Mouse (Mus musculus): Measurements from ENCODE around the gene Ermap. TPM values are rescaled to one million over a fixed set of nuclear protein-coding genes. Genes with fewer than 3 reads are reported as not detected.
A peak's percentile ranks its signal among the peaks of the same experiment; 100 is the strongest.

Ermap gene
- under 1 TPM; 0.53 to 0.98 (median 0.78) TPM for total RNA-seq (2022)

DNA sequence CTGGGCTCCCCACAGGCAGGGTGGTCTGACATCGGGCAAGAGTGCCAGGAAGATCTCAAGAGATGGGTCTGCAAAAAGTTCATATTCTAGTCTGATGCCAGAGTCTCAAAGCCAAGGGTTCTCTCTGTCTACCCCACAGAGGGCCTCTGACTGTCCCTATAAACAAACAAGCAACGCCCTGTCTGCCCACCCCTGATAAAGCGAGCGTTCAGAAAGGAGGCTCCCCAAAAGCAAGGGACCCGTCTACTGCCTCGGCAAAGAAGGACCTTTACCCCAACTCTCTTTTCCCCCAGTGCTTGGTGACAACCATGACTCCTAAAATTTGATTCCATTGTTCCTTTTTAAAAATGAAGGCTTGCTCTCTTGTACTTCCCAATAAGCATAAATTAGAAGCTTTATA, at the start of gene Ermap:
Gene Ermap (minus strand): TSS at position 148 of the 400 bp plus-strand sequence.
- DNase-seq (ENCODE audit: low spot score in 2 of 2): no peak

DNA sequence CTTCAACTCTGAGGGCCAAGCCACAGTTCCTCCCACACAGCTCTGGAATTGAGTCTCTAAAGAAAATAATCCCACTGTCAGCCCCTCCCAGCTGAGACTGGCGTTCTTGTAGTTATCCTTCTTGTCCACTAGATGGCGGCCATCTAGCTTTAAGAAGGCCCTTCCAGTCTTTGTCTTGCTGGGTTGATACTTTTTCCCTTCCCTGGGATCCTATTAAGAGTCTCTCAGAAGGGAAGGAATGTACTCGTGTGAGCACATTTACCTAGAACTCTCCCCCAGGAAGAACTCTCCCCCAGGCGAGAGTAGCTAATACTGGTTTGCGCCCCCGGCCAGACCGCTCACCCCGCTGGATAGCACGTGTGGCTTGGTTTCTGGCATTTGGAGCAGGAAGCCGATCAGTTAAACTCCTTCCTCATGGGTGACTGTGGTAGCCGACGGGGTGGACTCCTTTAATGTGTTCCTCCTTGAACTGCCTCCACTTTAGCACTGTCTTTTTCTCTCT, 49.4 kb upstream of the Ermap start:
- DNase-seq (ENCODE audit: low spot score in 2 of 2): peak in 1 of 2 experiments; percentile 44

DNA sequence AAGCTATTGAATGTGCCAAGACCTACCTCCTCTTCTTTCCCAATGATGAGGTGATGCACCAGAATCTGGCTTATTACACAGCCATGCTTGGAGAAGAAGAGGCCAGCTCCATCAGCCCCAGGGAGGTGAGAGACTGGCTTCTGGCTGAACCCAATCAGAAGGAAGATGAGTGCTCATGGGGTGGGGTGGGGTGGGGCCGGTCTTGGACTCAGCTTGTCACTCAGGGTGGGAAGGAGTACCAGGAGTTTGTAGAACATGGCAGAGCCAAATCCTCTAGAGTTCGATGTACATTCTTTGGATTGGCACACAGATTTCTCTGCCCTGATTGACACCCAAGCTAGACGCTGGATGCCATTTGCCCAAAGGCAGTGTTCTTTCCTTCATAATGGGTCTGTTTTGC, 48.9 kb upstream of the Ermap start:
- no peak for DNase-seq (ENCODE audit: low spot score in 2 of 2)

DNA sequence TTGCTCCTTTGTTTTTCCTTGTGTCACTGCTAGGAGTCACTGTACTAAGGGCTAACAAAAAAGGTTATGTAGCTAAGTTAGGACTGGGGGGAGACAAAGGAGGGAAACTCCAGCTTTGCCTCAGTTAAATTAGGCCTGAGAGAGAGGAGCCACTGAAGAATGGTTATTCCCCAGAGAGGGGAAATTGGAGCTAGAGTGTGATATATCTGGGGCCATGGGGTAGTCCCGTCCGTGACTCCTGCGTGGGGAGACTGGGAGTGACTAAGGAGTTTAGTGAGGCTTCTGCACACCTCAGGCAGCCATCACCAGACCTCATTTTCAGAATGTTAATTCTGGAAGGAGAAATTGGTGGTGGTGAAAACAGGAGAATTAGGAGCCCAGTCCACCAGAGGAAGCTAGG, 44.5 kb upstream of the Ermap start:
- no peak for DNase-seq (ENCODE audit: low spot score in 2 of 2)

DNA sequence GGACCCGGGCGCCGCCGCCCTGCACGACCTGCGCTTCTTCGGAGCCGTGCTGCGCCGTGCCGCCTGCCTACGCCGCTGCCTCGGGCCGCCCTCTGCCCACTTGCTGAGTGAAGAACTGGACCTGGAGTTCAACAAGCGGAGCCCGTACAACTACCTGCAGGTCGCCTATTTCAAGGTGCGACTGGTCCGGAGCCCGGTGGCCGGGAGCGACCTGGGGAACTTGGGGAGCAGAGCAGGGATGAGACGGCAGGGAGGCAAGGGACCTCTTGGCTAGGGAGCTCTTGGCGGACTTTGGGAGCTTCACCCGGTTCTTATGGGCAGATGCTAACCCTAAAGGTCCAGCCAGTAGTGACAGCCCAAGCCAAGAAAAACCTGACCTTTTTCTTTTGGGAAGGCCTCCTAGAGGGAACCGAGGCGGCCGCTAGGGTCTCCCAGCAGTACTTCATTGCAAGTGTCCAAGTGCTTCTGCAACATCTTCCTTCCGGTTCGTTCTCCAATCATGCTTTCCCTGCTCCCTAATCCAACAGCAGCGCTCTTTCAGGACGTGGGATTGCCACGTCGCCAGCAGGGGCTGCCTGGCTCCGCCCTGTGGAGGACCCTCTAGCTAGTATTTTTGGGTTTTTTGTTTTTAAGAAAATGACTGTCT, 43.6 kb upstream of the Ermap start:
- peak; percentile 27 to 39 for DNase-seq (ENCODE audit: low spot score in 2 of 2)

DNA sequence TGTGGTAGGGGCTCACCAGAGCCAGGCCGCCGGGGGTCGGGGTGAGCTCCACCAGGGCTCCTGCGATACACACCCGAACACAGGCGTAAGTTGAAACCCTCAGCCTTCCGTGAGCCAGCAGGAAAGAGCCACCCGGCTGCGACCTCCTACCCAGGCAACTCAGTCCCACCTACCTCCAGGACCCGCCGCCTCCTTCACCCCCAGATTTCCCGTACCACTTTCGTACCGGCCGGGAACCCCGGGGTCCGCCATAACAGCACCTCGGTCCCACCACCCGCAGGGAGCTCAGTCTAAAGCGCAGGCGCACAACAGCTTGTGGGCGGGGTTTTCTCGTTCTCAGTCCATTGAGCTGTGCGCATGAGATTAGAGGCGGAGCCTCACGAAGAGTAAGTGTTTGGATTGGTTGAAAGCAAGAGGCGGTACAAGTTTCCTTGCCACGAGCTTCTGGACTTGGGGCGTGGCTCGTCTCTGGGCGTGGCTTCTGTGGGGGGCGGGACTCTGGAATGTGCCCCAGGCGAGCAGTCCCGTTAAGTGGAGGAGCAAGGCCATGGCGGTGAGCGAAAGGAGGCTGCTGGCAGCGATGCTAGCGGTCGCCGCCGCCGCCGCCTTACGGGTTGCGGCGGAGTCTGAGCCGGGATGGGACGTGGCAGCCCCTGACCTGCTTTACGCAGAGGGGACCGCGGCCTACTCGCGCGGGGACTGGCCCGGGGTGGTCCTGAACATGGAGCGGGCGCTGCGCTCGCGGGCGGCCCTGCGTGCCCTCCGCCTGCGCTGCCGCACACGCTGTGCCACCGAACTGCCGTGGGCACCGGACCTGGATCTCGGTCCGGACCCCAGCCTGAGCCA, 42.8 kb upstream of the Ermap start, which contains the start of the genes AU022252 and P3h1:
Gene AU022252 (minus strand): TSS at position 303 of the 846 bp plus-strand sequence.
Gene P3h1 (plus strand): TSS at position 506 of the 846 bp plus-strand sequence.
- DNase-seq (ENCODE audit: low spot score in 2 of 2): peak; percentile 98 to 99

DNA sequence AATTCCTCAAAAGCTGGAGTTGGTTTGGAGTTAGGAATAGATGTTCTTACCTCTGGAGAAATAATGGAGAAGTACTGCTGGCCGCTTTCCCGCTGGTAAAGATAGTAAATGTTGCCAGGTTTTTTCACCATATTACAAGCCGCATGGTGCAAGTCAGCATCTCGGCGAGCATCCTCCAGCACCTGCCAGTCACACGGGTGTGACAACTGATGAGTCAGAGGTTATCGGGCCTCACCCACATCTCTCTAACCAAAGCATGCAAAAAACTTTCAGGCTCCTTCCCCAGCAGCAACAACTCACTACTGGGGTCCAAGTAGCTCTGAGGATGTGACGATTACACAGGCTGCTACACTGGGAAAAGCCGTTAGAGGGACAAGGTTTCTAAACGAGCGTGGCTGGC, 36.9 kb upstream of the Ermap start:
- DNase-seq (ENCODE audit: low spot score in 2 of 2): no peak

DNA sequence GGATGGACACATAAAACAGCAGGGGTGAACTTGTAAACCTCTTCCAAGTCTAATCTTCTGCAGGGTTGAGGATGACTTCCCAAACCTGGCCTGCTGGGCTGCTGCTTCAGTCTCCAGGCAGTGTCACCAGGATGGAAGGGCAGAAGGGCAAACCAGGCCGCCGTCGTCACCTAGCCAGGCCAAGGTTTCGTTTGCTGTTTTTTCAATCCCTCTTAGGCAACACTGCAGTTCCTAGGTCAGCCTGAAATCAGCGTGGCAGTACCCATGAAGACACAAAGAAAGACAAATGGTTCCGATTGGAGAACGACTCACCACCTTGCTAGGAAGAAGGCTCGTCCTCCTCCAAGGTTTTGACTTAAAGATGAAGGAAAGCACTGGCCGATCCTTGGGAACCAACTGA, 35.9 kb upstream of the Ermap start:
- DNase-seq (ENCODE audit: low spot score in 2 of 2): no peak

DNA sequence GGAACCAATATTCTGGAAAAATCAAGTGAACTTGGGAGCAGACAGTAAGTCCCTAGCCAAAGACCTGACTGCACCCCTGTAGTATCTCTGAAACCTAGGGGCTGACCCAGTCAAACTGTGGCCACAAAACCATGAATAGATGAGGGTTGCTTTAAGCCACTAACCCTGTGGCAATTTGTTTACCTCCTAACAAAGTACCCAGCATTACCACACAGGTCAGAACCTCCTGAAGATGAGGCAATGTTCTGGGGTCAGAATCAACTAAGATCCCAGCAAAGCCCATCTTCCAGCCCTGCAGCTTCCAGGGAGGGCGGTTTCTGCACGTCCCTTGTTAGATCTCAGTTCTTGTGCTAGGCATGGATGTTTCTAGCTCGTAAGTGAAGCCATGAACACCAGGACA, 34.7 kb upstream of the Ermap start:
- DNase-seq (ENCODE audit: low spot score in 2 of 2): no peak

DNA sequence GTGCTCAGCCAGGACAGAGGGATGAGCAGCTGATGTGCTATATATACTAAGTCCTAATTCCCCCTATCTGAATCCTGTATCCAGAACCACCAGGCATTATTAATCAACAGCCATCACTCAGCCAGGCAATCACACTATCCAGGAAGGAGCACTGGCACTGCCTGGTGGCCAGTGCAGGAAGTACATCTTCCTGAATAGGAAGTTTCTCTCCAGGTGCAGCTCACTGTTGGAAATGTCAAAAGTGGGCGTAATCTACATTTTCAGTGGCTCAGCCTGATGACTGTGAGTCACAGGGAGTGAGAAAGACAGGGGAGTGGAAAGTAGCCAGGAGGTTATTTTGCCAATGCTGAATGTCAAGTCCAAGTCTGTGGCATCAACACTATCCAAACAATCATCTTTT, 33.9 kb upstream of the Ermap start:
- peak in 1 of 2 experiments; percentile 37 for DNase-seq (ENCODE audit: low spot score in 2 of 2)

DNA sequence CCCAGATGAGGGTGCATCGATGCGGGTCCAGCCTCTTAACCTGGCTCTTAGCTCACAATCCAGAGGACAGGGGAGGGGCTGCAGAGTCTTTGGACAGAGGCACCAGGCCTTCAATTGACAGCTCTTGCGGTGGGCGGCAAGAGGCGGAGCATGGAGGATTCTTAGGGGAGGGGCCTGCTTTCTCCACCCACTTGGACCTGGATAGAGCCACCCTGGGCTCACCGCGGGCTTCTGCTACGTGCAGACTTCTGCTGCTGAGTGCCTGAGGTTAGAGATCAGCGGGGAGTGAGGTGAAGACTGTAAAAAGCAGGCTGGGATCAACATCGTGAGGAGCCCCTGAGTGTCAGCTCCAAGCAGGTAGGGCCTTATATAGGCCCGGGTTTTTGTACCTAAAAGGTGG, 28.4 kb upstream of the Ermap start, which contains the start of gene Tmem269:
Gene Tmem269 (minus strand): TSS at position 49 of the 400 bp plus-strand sequence.
- no peak for DNase-seq (ENCODE audit: low spot score in 2 of 2)

DNA sequence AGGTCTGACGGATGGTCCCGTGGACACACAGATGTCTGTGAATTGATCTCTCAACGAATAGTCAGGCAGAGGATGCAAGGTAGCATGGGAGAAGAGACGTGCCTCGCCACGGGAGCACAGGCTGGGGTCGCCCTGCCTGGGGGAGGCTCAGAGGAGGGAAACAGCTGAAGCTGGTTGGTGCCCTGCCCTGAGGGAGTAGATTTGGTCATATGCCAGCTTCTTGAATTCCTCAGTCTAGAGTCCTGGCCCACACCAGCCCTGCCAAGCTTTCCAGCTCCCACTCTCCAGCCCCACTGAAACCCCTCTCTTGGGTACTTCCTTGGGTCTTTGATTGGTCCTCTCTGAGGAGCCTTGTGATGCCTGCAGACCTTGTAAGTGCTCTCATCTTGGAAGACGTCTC, 26.9 kb upstream of the Ermap start:
- no peak for DNase-seq (ENCODE audit: low spot score in 2 of 2)

DNA sequence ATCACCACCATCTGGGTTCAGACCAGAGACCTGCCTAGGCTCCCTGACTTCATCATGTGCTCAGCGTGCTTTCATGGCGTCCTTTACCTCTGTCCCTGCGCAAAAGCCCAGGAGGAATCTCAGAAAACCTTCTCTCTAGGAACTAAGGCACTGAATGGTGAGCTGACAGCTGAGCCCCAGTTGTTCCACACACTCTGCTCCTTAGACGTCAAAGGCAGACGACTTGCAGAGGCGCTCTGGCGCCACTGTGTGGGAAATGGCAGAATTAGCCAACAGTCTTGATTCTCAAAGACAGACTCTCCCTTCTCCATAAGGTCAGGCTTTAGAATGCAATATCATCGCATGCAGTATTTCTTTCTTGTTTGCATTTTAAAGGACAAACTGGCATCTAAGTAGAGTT, 14.9 kb upstream of the Ermap start:
- DNase-seq (ENCODE audit: low spot score in 2 of 2): peak in 1 of 2 experiments; percentile 54

DNA sequence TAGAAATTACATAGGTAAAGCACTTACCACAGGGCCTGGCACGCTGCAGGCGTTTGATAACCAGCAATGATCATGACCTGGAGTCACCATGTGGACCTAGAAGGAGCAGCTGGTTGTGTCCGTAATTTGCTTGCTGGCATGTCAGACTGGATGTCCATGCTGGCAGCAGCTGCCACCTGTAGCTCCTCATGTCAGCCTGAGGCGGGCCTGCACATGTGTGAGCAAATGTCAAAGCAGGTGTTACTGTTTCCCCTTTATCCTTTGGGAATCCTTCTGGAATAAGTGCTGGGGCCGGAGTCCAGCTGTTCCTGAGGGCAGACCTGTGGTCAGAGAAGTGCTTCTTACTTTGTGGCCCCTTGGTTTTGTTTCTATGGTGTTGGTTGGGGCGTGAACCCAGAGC, 8.3 kb upstream of the Ermap start:
- no peak for DNase-seq (ENCODE audit: low spot score in 2 of 2)

DNA sequence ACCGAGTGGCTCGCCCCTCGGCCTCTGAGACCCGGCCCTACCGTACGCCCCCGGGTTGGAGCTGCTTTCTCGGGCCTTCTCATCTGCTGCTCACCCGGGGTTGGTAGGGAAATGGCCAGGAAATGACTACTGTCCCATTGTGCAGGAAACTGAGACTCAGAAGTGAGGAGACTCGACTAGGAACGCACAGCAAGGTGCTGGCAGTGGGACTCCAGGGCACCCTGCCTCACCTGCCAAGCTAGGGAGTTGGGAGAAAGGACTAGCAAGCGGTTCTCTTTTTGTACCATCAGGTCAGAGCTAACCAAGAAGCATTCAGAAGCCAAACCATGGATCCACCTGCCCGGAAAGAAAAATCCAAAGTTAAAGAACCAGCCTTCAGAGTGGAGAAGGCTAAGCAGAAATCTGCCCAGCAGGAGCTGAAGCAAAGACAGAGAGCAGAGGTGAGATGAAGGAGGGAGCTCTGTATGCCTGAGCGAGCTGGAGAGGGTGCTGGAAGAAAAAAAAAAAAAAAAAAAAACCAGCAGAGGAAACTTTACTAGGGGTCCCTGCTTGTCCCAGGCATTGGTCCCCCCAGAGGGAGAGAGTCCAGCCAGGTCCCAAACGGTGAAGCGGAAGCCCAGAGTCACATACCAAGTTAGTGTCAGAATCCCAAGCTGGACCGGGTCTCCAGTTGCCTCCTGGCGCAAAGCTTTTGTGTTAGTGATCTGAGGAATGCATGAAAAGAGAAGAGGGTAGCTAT, 5.9 kb upstream of the Ermap start:
- DNase-seq (ENCODE audit: low spot score in 2 of 2): peak in 1 of 2 experiments; percentile 13

DNA sequence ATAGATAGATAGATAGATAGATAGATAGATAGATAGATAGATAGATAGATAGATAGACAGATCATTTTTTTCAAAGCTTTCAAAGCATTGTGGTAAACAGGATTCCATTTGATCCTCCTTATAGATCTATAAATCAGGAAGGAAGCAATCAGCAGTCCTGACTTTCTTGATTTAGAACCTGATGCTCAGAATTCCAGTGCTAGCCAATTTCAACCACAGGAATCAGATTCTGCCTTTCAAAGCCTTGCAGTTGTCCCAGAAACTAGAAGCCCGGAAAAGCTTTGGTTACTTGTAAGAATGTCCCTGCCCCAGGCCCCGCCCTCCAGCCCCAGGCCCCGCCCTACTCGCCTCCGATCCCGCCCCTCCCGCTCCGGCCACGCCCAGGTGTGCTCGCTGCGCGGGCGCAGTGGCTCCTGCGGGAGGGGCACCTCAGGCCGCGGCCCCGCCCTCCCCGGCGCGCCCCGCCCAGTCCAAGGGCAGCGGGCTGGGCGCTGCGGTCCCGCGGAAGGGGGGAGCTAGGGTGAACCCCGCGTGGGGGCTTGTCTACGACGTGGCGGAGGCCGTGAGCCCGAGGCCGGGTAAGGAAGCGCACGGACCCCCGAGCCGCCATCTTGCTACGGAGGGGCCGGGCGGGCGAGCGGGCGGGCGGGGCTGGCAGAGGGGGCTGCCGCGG, 5.2 kb upstream of the Ermap start, which contains the start of gene Svbp:
Gene Svbp (plus strand): TSS at position 398 of the 673 bp plus-strand sequence.
- peak; percentile 56 to 68 for DNase-seq (ENCODE audit: low spot score in 2 of 2)

DNA sequence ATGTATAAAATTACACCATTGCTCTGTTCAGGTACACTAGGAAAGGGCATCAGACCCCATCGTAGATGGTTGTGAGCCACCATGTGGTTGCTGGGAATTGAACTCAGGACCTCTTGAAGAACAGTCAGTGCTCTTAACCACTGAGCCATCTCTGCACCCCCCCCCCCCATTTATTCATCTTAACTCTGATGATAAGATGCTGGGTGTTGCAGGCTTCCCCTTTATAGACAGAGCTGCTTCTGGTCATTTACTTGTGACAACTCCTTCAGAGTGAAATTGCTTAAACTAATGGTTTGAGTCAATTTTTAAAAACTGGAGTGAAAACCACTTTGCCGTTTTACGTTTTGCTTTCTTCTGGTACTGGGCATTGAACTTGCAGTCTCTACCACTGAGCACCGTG, 2.9 kb upstream of the Ermap start:
- no peak for DNase-seq (ENCODE audit: low spot score in 2 of 2)

DNA sequence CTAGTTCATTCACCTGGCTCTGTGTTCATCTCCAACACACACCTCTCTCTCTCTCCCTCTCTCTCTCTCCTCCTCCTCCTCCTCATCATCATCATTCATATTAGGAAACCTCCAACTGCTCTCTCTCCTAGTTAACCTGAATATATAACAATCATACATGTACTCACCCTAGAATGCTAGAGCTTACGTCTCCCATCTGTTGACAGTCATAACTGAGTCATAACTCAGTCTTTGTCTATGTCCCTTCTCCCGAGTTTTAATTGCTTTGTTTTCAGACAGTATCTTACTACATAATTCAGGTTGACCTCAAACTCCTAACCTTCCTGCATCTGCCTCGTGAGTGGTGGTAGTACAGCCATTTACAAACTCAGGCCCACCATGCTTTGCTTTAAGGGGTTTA, 1.5 kb upstream of the Ermap start:
- no peak for DNase-seq (ENCODE audit: low spot score in 2 of 2)

DNA sequence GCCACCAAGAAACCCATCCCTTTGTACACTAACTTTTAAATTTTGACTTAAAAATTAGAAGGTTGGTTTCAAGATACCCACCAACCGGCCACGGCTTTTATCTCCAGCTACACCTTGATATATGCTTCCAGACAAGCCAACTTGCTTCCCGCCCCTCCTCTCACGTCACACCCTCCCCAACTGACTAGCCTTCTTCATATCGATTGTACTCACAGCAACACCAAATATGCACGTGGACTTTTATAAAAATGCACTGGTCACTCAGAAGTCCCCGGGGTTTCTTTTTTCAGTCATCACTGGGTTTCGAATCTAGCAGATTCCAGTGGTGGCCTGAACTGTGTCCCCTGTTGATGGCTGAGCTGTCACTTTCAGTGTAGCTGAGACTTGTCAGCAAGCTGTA, 807 bp upstream of the Ermap start:
- DNase-seq (ENCODE audit: low spot score in 2 of 2): no peak

DNA sequence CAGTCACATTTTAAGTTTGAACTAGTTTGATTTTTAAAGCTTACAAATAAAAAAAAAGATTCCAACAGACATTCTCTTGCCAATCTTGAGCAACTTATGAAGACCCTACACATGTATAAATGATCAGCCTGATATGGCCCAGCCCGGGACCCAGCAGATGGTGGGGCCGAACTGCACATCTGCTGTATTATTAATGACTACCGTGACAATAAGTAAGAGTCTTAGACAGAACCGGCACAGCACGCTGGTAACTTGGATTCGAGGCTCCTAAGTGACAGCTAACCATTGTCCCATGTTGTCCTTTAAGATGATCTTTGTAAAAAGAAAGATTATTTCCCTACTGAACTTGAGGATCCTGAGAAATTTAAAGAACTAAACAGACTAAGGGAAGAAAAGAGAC, 419 bp downstream of the Ermap start:
- DNase-seq (ENCODE audit: low spot score in 2 of 2): no peak

All from left cerebral cortex, adult 8-10 months (tissue).